9 mouse cellular contexts compared by ENCODE assay signal in genomic region chr13:92751726-92752565, GRCm38 (mm10). TPM values are rescaled to one million over a fixed set of nuclear protein-coding genes. Genes with fewer than 3 reads are reported as not detected.
DNase-seq lines count a peak whose midpoint lies in the region; ATAC-seq and TF ChIP-seq lines count a peak whose summit lies in the region.
"Had no signal": no experiment of that assay in that cellular context is flagged by ENCODE, and none has a peak within 500 bp of the region (broad histone marks: within the 10 kb centered on the region; RNA-seq: fewer than 3 reads in every experiment).

No protein-coding gene starts in this region.

- no peak for TF ChIP-seq POLR2A in lung, adult 2 months (IDR thresholded peaks at IDR 0.05; ENCODE audit: borderline replicate concordance, extremely low read depth, low read depth, low read length)

- no peaks in the 10 kb centered on the region for H3K36me3 ChIP-seq in G1E (replicated peaks)
- no peaks in the 10 kb centered on the region for H3K36me3 ChIP-seq in forebrain, embryonic 11.5 days (ENCODE audit: control insufficient read depth, insufficient read depth, low read length)

- peaks cover 3% of the 10 kb centered on the region for H3K4me1 ChIP-seq in G1E (ENCODE audit: insufficient read depth, low read depth, low read length)
- peaks cover 3% of the 10 kb centered on the region; the same call in 1 of the 2 replicates for H3K4me1 ChIP-seq in forebrain, embryonic 11.5 days (replicated peaks; ENCODE audit: control insufficient read depth, insufficient read depth, low read length)
- H3K4me1 ChIP-seq in lung, adult 2 months (ENCODE audit: control insufficient read depth, insufficient read depth, low read length): no peaks in the 10 kb centered on the region

- peak; percentile 57 for TF ChIP-seq CTCF in G1E (IDR thresholded peaks at IDR 0.05; ENCODE audit: low read depth, low read length)
- TF ChIP-seq CTCF in lung, adult 2 months (IDR thresholded peaks at IDR 0.05; ENCODE audit: insufficient read depth, low read length): peak; percentile 48

- 64% methylated on average over 21 of the region's 21 CpGs for WGBS in forebrain, embryonic 11.5 days
- 69% methylated on average over 21 of the region's 21 CpGs for WGBS in lung, adult 2 months

- H3K27me3 ChIP-seq in G1E (ENCODE audit: insufficient read depth, low read length): peaks cover 32% of the 10 kb centered on the region
- no peaks in the 10 kb centered on the region for H3K27me3 ChIP-seq in forebrain, embryonic 11.5 days (ENCODE audit: control insufficient read depth, insufficient read depth, low read length)

- H3K9me3 ChIP-seq in G1E (replicated peaks): no peaks in the 10 kb centered on the region
- H3K9me3 ChIP-seq in forebrain, embryonic 11.5 days (ENCODE audit: control insufficient read depth, low read length): no peaks in the 10 kb centered on the region

- no peak overlapping the region for H3K4me2 ChIP-seq in forebrain, embryonic 11.5 days (ENCODE audit: low read depth, low read length, severe bottlenecking)

- peak; percentile 21 for DNase-seq in G1E (ENCODE audit: low spot score)
- peak; percentile 87 for DNase-seq in brain, embryonic 18.5 days (ENCODE audit: low read depth, low spot score)
- DNase-seq in forebrain, embryonic 11.5 days (ENCODE audit: low spot score): peak; percentile 92
- DNase-seq in heart, postnatal 10 days: peak; percentile 93 to 94
- peak; percentile 96 for DNase-seq in layer of hippocampus, adult 11-12 months (ENCODE audit: low spot score)
- peak; percentile 19 for DNase-seq in lung, adult 2 months
- DNase-seq in ovary, postnatal 10 days (ENCODE audit: low spot score): peak; percentile 83
- DNase-seq in yolk sac, embryonic 10.5 days (ENCODE audit: low spot score): peak; percentile 32

- H3K27ac ChIP-seq in forebrain, embryonic 11.5 days (ENCODE audit: low read depth, low read length): peak overlapping the region; percentile 20; the same call in 1 of the 2 replicates

- intact Hi-C loops in heart, postnatal 10 days (cut with DNase I): loop anchor here (1.0 to 5.0 kb wide), 8 partner anchors 90 to 967 kb away; partner anchors contain the start of gene Mtx3

- ATAC-seq in G1E (ENCODE audit: extremely low read depth, insufficient number of reproducible peaks, low FRiP score, poor library complexity, severe bottlenecking): no peak
- peak; percentile 80 for ATAC-seq in forebrain, embryonic 11.5 days (replicated peaks; ENCODE audit: low FRiP score)

- H3K9ac ChIP-seq in forebrain, embryonic 11.5 days (ENCODE audit: low read length): no peak overlapping the region

- no peak overlapping the region for H3K4me3 ChIP-seq in G1E (ENCODE audit: low read depth, low read length)
- no peak overlapping the region for H3K4me3 ChIP-seq in forebrain, embryonic 11.5 days (ENCODE audit: low read depth, low read length)
- no peak overlapping the region for H3K4me3 ChIP-seq in lung, adult 2 months (replicated peaks; ENCODE audit: extremely low read depth, low read depth, low read length)

RNA-seq across cellular contexts. Expression of gene Thbs4, which starts 42.7 kb away (rescaled TPM):
- not detected in 2 replicates for total RNA-seq in G1E (2014; fragmentation: Nextera tagmentation)
- total RNA-seq in G1E (2017): not detected in 2 replicates
- polyA plus RNA-seq in G1E (2012): not detected in 2 replicates
- 1.8 and 2.0 TPM in 2 replicates for polyA plus RNA-seq in forebrain, embryonic 11.5 days (2014; fragmentation: Nextera tagmentation; extraction: Ambion mirVana)
- total RNA-seq in heart, postnatal 10 days (2021): 10 to 100 TPM in 1 of 2 experiments, 1 to 10 TPM in 1; 8.9 to 12.4 TPM
- polyA plus RNA-seq in lung, adult 2 months (2012; rRNA removed): 1.3 and 5.3 TPM in 2 replicates
- total RNA-seq: neutrophil, adult 5-6 weeks had no signal

Comparison
In these comparisons a context has a peak if more than half of its experiments do, and no peak if none do; other contexts are left out.
1. DNase-seq: peak in every context shown above with its lines; median percentile 96 in layer of hippocampus, adult 11-12 months; 94 in heart, postnatal 10 days; 92 in forebrain, embryonic 11.5 days; 87 in brain, embryonic 18.5 days; 83 in ovary, postnatal 10 days; 32 in yolk sac, embryonic 10.5 days; 21 in G1E; 19 in lung, adult 2 months.